ENCODE assay signal across 8 mouse cellular contexts in genomic region chr1:85736355-85737184, GRCm38 (mm10). TPM values are rescaled to one million over a fixed set of nuclear protein-coding genes. Genes with fewer than 3 reads are reported as not detected.
DNase-seq lines count a peak whose midpoint lies in the region; ATAC-seq and TF ChIP-seq lines count a peak whose summit lies in the region.

No protein-coding gene starts in this region.

- WGBS in lung, adult 2 months: 35% methylated on average over 18 of the region's 18 CpGs

- H3K4me1 ChIP-seq in brown adipose tissue, adult 24 weeks (ENCODE audit: control insufficient read depth, insufficient read depth, insufficient read length, low read length): no peaks in the 10 kb centered on the region
- H3K4me1 ChIP-seq in lung, adult 2 months (ENCODE audit: control insufficient read depth, insufficient read depth, low read length): no peaks in the 10 kb centered on the region

- peak; percentile 66 for TF ChIP-seq CTCF in lung, adult 2 months (IDR thresholded peaks at IDR 0.05; ENCODE audit: insufficient read depth, low read length)

- peak overlapping the region; percentile 59 for H3K4me3 ChIP-seq in brown adipose tissue, adult 24 weeks (ENCODE audit: insufficient read depth, low read depth, low read length)
- peak overlapping the region; percentile 57 for H3K4me3 ChIP-seq in lung, adult 2 months (replicated peaks; ENCODE audit: extremely low read depth, low read depth, low read length)

- intact Hi-C loops in heart, postnatal 10 days (cut with DNase I): loop anchor here (1.0 to 10.0 kb wide), 2 partner anchors 108 to 155 kb away; no protein-coding TSS in a partner anchor

- H3K27ac ChIP-seq in brown adipose tissue, adult 24 weeks (replicated peaks; ENCODE audit: low read depth, low read length): peak overlapping the region; percentile 87

- ATAC-seq in erythroid progenitor cell, adult 5-6 weeks (replicated peaks; ENCODE audit: low FRiP score, poor library complexity, severe bottlenecking): peak; percentile 89
- peak; percentile 84 for ATAC-seq in neutrophil, adult 5-6 weeks (ENCODE audit: extremely low read depth, insufficient number of reproducible peaks, low FRiP score, poor library complexity, severe bottlenecking)

- no peak for TF ChIP-seq POLR2A in lung, adult 2 months (IDR thresholded peaks at IDR 0.05; ENCODE audit: borderline replicate concordance, extremely low read depth, low read depth, low read length)

- DNase-seq in ES-CJ7 (ENCODE audit: low read depth, low spot score): peak; percentile 87
- DNase-seq in heart, postnatal 10 days: peak; percentile 82 to 90
- DNase-seq in kidney, postnatal 4 days: peak; percentile 58 to 71
- peak; percentile 58 for DNase-seq in lung, adult 2 months
- peak; percentile 91 for DNase-seq in thymus, postnatal 14 days

RNA-seq across cellular contexts. Expression of gene A630001G21Rik, which starts 41.9 kb away (rescaled TPM):
- 3.3 TPM in 1 of 2 replicates, not detected in the other for polyA plus RNA-seq in brown adipose tissue, adult 24 weeks (2012; ENCODE audit: insufficient read depth, insufficient read length, missing spikeins)
- total RNA-seq in erythroid progenitor cell, adult 5-6 weeks (2015; ENCODE audit: low replicate concordance): 14.4 and 23.5 TPM in 2 replicates
- 6.3 and 6.7 TPM in 2 replicates for total RNA-seq in erythroid progenitor cell, adult 5-6 weeks (2017; ENCODE audit: low replicate concordance)
- total RNA-seq in heart, postnatal 10 days (2021): 1 to 10 TPM in 1 of 2 experiments, under 1 TPM in 1; 0.45 to 1.1 TPM
- 3.0 and 3.6 TPM in 2 replicates for polyA plus RNA-seq in lung, adult 2 months (2012; rRNA removed)
- 130 and 158 TPM in 2 replicates for total RNA-seq in neutrophil, adult 5-6 weeks (2017)

RNA-seq across cellular contexts. Expression of gene Cab39, which starts 56.7 kb away (rescaled TPM):
- 68.7 and 78.3 TPM in 2 replicates for polyA plus RNA-seq in brown adipose tissue, adult 24 weeks (2012; ENCODE audit: insufficient read depth, insufficient read length, missing spikeins)
- total RNA-seq in erythroid progenitor cell, adult 5-6 weeks (2015; ENCODE audit: low replicate concordance): 42.3 and 44.0 TPM in 2 replicates
- 46.5 and 52.2 TPM in 2 replicates for total RNA-seq in erythroid progenitor cell, adult 5-6 weeks (2017; ENCODE audit: low replicate concordance)
- 100 to 1,000 TPM; 106 to 108 TPM for total RNA-seq in heart, postnatal 10 days (2021)
- 43.8 and 48.3 TPM in 2 replicates for polyA plus RNA-seq in lung, adult 2 months (2012; rRNA removed)
- total RNA-seq in neutrophil, adult 5-6 weeks (2017): 176 and 179 TPM in 2 replicates

Comparison
In these comparisons a context has a peak if more than half of its experiments do, and no peak if none do; other contexts are left out.
1. Peak in every context shown above with its lines: DNase-seq, ATAC-seq, H3K4me3 ChIP-seq and H3K27ac ChIP-seq.